Mouse (Mus musculus): ENCODE measurements around the gene Apopt1.

- TF ChIP-seq CTCF (IDR thresholded peaks at IDR 0.05; ENCODE audit: borderline replicate concordance, extremely low read depth, insufficient read depth, insufficient read length): no peak
- no peak for TF ChIP-seq POLR2A (IDR thresholded peaks at IDR 0.05; ENCODE audit: borderline replicate concordance, extremely low read depth, insufficient read depth, insufficient read length, poor library complexity, severe bottlenecking)
Measured at GRCm38 (mm10) chr12:111699542-111699941, 13.5 kb upstream of the Apopt1 start.

Data from brain, embryonic 14.5 days (tissue).